Mouse (Mus musculus): Measurements from ENCODE around the gene Ndufa4l2. TPM values are rescaled to one million over a fixed set of nuclear protein-coding genes. Genes with fewer than 3 reads are reported as not detected.
A peak's percentile ranks its signal among the peaks of the same experiment; 100 is the strongest.

Gene Ndufa4l2
- polyA plus RNA-seq (2015; fragmentation: Nextera tagmentation; extraction: Ambion mirVana) = 51.2 and 72.2 TPM in 2 replicates

GRCm38 (mm10) chr10:127514764-127515163 lies at the start of gene Ndufa4l2:
Gene Ndufa4l2 (plus strand): TSS chr10:127514967.
- Histone ChIP-seq H3K27ac (peak within 1 kb of the TSS; percentile 42; the same call in 1 of the 2 replicates), H3K27me3 (peaks cover 83% of the 10 kb centered on the region), H3K4me3 (replicated peaks) (peak within 1 kb of the TSS; percentile 24), H3K4me2 (peak within 1 kb of the TSS; percentile 87), H3K9me3 (replicated peaks) (no peaks in the 10 kb centered on the region), H3K36me3 (peaks cover 26% of the 10 kb centered on the region), H3K9ac (0 out of 2 replicates have a peak within 1 kb of the TSS, but pooled peaks have one; percentile 12), H3K4me1 (peaks cover 81% of the 10 kb centered on the region)
- ATAC-seq (replicated peaks; ENCODE audit: low FRiP score) = no peak
- 15% methylated on average over 6 of the region's 6 CpGs for WGBS

DNA sequence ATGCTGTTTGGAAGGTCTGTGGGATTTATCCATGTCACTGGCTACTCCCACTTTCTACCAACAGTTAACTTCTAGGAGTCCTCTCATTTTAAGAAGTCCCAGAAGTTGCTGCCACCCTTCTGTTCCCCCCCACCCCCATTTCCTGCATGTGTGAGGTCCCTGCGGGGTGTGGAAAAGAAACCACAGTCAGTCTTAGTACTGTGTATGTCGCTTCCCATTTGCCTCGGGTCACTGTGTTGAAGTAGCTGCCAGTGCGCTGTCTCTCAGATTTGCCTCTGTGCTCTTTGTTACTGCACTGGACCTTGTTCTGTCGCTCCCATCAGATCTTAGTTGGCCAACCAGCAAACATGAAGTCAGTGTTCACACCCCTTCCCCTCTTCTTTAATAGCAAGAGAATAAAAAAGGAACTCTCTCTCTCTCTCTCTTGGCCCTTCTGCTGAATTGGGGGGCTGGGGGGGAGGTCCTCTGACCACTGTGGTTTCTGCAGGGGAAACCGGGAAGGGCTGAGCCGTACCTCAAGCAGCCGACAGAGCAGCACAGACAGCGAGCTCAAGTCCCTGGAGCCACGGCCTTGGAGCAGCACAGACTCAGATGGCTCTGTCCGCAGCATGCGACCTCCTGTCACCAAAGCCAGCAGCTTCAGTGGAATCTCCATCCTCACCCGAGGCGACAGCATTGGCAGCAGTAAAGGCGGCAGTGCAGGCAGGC lies 43.3 kb upstream of the Ndufa4l2 start:
- Histone ChIP-seq H3K36me3 (peaks cover 61% of the 10 kb centered on the region), H3K27me3 (no peaks in the 10 kb centered on the region), H3K9ac (no peak overlapping the region), H3K4me2 (no peak overlapping the region), H3K9me3 (replicated peaks) (no peaks in the 10 kb centered on the region), H3K27ac (no peak overlapping the region; the same call in 1 of the 2 replicates), H3K4me3 (replicated peaks) (no peak overlapping the region), H3K4me1 (peaks cover 14% of the 10 kb centered on the region; the same call in 1 of the 2 replicates)
- 57% methylated on average over 15 of the region's 15 CpGs for WGBS
- ATAC-seq (replicated peaks; ENCODE audit: low FRiP score) = no peak

DNA sequence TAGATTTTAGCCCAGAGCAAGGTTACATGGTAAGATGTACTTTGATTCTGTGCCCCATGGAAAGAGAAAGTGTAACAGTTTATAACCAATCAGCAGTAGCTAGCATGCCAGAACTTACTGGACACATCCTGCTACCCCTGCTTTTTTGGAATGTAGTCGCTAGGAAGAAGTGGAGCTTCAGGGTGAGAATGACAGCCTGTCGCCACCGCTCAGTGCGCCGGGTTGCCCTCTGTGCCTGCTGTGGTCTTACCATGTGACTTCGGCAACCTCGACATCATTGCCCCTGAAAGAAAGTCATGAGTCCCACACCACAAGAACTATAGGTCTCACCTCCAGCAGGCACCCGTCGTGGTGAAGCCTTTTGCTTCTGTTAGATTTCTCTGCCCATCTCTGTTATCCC lies 42.0 kb upstream of the Ndufa4l2 start:
- Histone ChIP-seq H3K4me3 (replicated peaks) (no peak overlapping the region), H3K9ac (no peak overlapping the region), H3K4me2 (no peak overlapping the region), H3K27me3 (no peaks in the 10 kb centered on the region), H3K36me3 (peaks cover 66% of the 10 kb centered on the region), H3K9me3 (replicated peaks) (no peaks in the 10 kb centered on the region), H3K27ac (no peak overlapping the region), H3K4me1 (peaks cover 27% of the 10 kb centered on the region)
- no peak for ATAC-seq (replicated peaks; ENCODE audit: low FRiP score)
- 90% methylated on average over 9 of the region's 9 CpGs for WGBS

GRCm38 (mm10) chr10:127475175-127475574 lies 39.6 kb upstream of the Ndufa4l2 start:
- Histone ChIP-seq H3K9me3 (replicated peaks) (no peaks in the 10 kb centered on the region), H3K36me3 (peaks cover 65% of the 10 kb centered on the region), H3K27ac (no peak overlapping the region), H3K27me3 (no peaks in the 10 kb centered on the region), H3K4me1 (peaks cover 33% of the 10 kb centered on the region), H3K9ac (no peak overlapping the region), H3K4me3 (replicated peaks) (no peak overlapping the region), H3K4me2 (no peak overlapping the region)
- WGBS = 94% methylated on average over 4 of the region's 4 CpGs
- no peak for ATAC-seq (replicated peaks; ENCODE audit: low FRiP score)

- peak; percentile 63 for ATAC-seq (replicated peaks; ENCODE audit: low FRiP score)
- H3K4me3 ChIP-seq (replicated peaks) = no peak overlapping the region
- no peaks in the 10 kb centered on the region for H3K9me3 ChIP-seq (replicated peaks)
- no peak overlapping the region for H3K4me2 ChIP-seq
- peaks cover 31% of the 10 kb centered on the region for H3K4me1 ChIP-seq
- peak overlapping the region; percentile 67 for H3K27ac ChIP-seq
- peaks cover 72% of the 10 kb centered on the region for H3K36me3 ChIP-seq
- WGBS = 41% methylated on average over 3 of the region's 3 CpGs
- no peak overlapping the region for H3K9ac ChIP-seq
- H3K27me3 ChIP-seq = no peaks in the 10 kb centered on the region
These were observed 38.2 kb upstream of the Ndufa4l2 start for GRCm38 (mm10) chr10:127476541-127476940.

DNA sequence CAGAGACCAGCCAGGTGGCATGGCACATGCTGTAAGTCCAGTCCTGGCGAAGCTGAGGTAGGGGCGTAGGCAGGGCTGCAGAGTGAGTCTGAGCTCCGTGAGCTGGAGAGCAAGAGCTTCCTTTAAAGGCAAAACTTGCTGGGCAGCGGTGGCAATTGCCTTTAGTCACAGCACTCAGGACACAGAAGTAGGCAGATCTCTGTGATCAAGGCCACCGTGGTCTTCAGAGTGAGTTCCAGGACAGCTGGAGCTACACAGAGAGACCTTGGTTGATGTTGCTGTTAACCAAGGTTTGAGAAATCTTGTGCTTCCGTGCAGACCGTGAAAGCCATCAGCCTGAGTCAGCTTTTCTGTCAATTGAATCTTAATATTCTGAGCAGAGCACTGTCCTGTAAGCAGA lies 37.5 kb upstream of the Ndufa4l2 start:
- Histone ChIP-seq H3K36me3 (peaks cover 72% of the 10 kb centered on the region), H3K9me3 (replicated peaks) (no peaks in the 10 kb centered on the region), H3K4me2 (no peak overlapping the region), H3K4me3 (replicated peaks) (no peak overlapping the region), H3K4me1 (peaks cover 26% of the 10 kb centered on the region), H3K27me3 (no peaks in the 10 kb centered on the region), H3K27ac (peak overlapping the region; percentile 67), H3K9ac (no peak overlapping the region)
- ATAC-seq (replicated peaks; ENCODE audit: low FRiP score) = no peak
- WGBS = 64% methylated on average over 7 of the region's 7 CpGs

DNA sequence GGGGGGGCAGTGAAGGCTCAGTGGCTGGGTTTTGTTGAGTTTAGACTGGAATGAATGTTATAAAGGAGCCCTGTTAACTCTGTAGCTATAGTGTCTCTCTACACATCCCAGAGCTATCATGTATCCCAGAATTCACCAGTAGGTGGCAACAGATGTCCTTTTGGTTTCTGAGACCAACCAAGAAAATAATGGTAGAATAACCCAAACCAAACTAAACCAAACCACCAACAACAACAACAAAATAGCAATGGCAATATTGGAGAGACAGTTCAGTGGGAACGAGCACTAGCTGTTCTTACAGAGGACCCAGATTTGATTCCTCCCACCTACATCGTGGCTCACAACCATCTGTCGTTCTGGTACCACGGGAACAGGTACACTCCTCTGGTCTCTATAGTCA lies 35.6 kb upstream of the Ndufa4l2 start:
- no peak for ATAC-seq (replicated peaks; ENCODE audit: low FRiP score)
- Histone ChIP-seq H3K36me3 (peaks cover 72% of the 10 kb centered on the region), H3K27me3 (no peaks in the 10 kb centered on the region), H3K4me3 (replicated peaks) (no peak overlapping the region), H3K9ac (no peak overlapping the region), H3K4me1 (peaks cover 26% of the 10 kb centered on the region), H3K9me3 (replicated peaks) (no peaks in the 10 kb centered on the region), H3K4me2 (no peak overlapping the region), H3K27ac (no peak overlapping the region)
- 91% methylated on average over 4 of the region's 4 CpGs for WGBS

GRCm38 (mm10) chr10:127480833-127481813 lies 33.6 kb upstream of the Ndufa4l2 start:
- Histone ChIP-seq H3K4me1 (peaks cover 22% of the 10 kb centered on the region), H3K36me3 (peaks cover 77% of the 10 kb centered on the region), H3K9ac (no peak overlapping the region), H3K27ac (no peak overlapping the region), H3K4me3 (replicated peaks) (no peak overlapping the region), H3K9me3 (replicated peaks) (no peaks in the 10 kb centered on the region), H3K4me2 (no peak overlapping the region), H3K27me3 (no peaks in the 10 kb centered on the region)
- 79% methylated on average over 19 of the region's 19 CpGs for WGBS
- no peak for ATAC-seq (replicated peaks; ENCODE audit: low FRiP score)

- no peak for ATAC-seq (replicated peaks; ENCODE audit: low FRiP score)
- WGBS = 82% methylated on average over 10 of the region's 10 CpGs
- Histone ChIP-seq H3K27me3 (no peaks in the 10 kb centered on the region), H3K9me3 (replicated peaks) (no peaks in the 10 kb centered on the region), H3K4me3 (replicated peaks) (no peak overlapping the region), H3K36me3 (peaks cover 80% of the 10 kb centered on the region), H3K27ac (no peak overlapping the region), H3K9ac (no peak overlapping the region), H3K4me1 (peaks cover 3% of the 10 kb centered on the region; the same call in 1 of the 2 replicates), H3K4me2 (no peak overlapping the region)
These were observed 29.5 kb upstream of the Ndufa4l2 start for GRCm38 (mm10) chr10:127485235-127485634.

GRCm38 (mm10) chr10:127488856-127489255 lies 25.9 kb upstream of the Ndufa4l2 start:
- Histone ChIP-seq H3K4me1 (peaks cover 8% of the 10 kb centered on the region; the same call in 1 of the 2 replicates), H3K27me3 (no peaks in the 10 kb centered on the region), H3K9me3 (replicated peaks) (no peaks in the 10 kb centered on the region), H3K4me2 (no peak overlapping the region), H3K27ac (no peak overlapping the region), H3K4me3 (replicated peaks) (no peak overlapping the region), H3K36me3 (peaks cover 75% of the 10 kb centered on the region), H3K9ac (no peak overlapping the region)
- no peak for ATAC-seq (replicated peaks; ENCODE audit: low FRiP score)
- WGBS = 80% methylated on average over 7 of the region's 7 CpGs

- H3K36me3 ChIP-seq = peaks cover 75% of the 10 kb centered on the region
- peak; percentile 58; the same call in 1 of the 2 replicates for ATAC-seq (replicated peaks; ENCODE audit: low FRiP score)
These were observed 24.3 kb upstream of the Ndufa4l2 start for GRCm38 (mm10) chr10:127490160-127491127.

More at GRCm38 (mm10) chr10:127490160-127491127, 24.3 kb upstream of the Ndufa4l2 start:
- no peak overlapping the region for H3K4me2 ChIP-seq
- no peaks in the 10 kb centered on the region for H3K27me3 ChIP-seq
- no peak overlapping the region for H3K9ac ChIP-seq
- no peaks in the 10 kb centered on the region for H3K9me3 ChIP-seq (replicated peaks)
- no peak overlapping the region for H3K4me3 ChIP-seq (replicated peaks)
- peaks cover 8% of the 10 kb centered on the region; the same call in 1 of the 2 replicates for H3K4me1 ChIP-seq
- H3K27ac ChIP-seq = no peak overlapping the region; the same call in 1 of the 2 replicates
- WGBS = 57% methylated on average over 18 of the region's 18 CpGs

Data from kidney, embryonic 15.5 days (tissue).